Mouse (Mus musculus): ENCODE measurements around the gene Atp6v0c.

Atp6v0c gene

GRCm38 (mm10) chr17:24169317-24170065, at the start of gene Atp6v0c:
Atp6v0c (minus strand) TSS chr17:24169702.
- peak; percentile 91 for DNase-seq (ENCODE audit: low spot score)

GRCm38 (mm10) chr17:24216836-24217235, 47.3 kb upstream of the Atp6v0c start:
- no peak for DNase-seq (ENCODE audit: low spot score)

- no peak for DNase-seq (ENCODE audit: low spot score)
These were observed 43.7 kb upstream of the Atp6v0c start for GRCm38 (mm10) chr17:24213186-24213585.

GRCm38 (mm10) chr17:24212441-24213018, 43.0 kb upstream of the Atp6v0c start:
- no peak for DNase-seq (ENCODE audit: low spot score)

- no peak for DNase-seq (ENCODE audit: low spot score)
These were observed 42.3 kb upstream of the Atp6v0c start for GRCm38 (mm10) chr17:24211631-24212440.

- DNase-seq (ENCODE audit: low spot score), result no peak
These were observed 41.1 kb upstream of the Atp6v0c start for GRCm38 (mm10) chr17:24210591-24210990.

- no peak for DNase-seq (ENCODE audit: low spot score)
These were observed 40.4 kb upstream of the Atp6v0c start for GRCm38 (mm10) chr17:24209916-24210240.

- DNase-seq (ENCODE audit: low spot score), result peak; percentile 37
These were observed 39.8 kb upstream of the Atp6v0c start, which contains the start of gene Ntn3 for GRCm38 (mm10) chr17:24209043-24209915. Ntn3 (minus strand) TSS chr17:24209531.

GRCm38 (mm10) chr17:24208641-24209042, 39.1 kb upstream of the Atp6v0c start:
- no peak for DNase-seq (ENCODE audit: low spot score)

GRCm38 (mm10) chr17:24207768-24208640, 38.5 kb upstream of the Atp6v0c start:
- no peak for DNase-seq (ENCODE audit: low spot score)

- no peak for DNase-seq (ENCODE audit: low spot score)
These were observed 37.2 kb upstream of the Atp6v0c start for GRCm38 (mm10) chr17:24206451-24207351.

GRCm38 (mm10) chr17:24205908-24206361, 36.4 kb upstream of the Atp6v0c start:
- no peak for DNase-seq (ENCODE audit: low spot score)

GRCm38 (mm10) chr17:24205284-24205888, 35.9 kb upstream of the Atp6v0c start, which contains the start of gene Tbc1d24:
Tbc1d24 (minus strand) TSS chr17:24205562.
- peak; percentile 90 for DNase-seq (ENCODE audit: low spot score)

GRCm38 (mm10) chr17:24204846-24205245, 35.3 kb upstream of the Atp6v0c start:
- DNase-seq (ENCODE audit: low spot score), result no peak

GRCm38 (mm10) chr17:24203611-24204534, 34.4 kb upstream of the Atp6v0c start:
- DNase-seq (ENCODE audit: low spot score), result no peak

- no peak for DNase-seq (ENCODE audit: low spot score)
These were observed 33.6 kb upstream of the Atp6v0c start for GRCm38 (mm10) chr17:24203068-24203467.

GRCm38 (mm10) chr17:24201092-24201491, 31.6 kb upstream of the Atp6v0c start:
- DNase-seq (ENCODE audit: low spot score), result no peak

GRCm38 (mm10) chr17:24199741-24200140, 30.2 kb upstream of the Atp6v0c start:
- DNase-seq (ENCODE audit: low spot score), result no peak

Measured in urinary bladder, postnatal 25 days (tissue).